8 mouse cellular contexts compared by ENCODE assay signal in the genomic region with DNA sequence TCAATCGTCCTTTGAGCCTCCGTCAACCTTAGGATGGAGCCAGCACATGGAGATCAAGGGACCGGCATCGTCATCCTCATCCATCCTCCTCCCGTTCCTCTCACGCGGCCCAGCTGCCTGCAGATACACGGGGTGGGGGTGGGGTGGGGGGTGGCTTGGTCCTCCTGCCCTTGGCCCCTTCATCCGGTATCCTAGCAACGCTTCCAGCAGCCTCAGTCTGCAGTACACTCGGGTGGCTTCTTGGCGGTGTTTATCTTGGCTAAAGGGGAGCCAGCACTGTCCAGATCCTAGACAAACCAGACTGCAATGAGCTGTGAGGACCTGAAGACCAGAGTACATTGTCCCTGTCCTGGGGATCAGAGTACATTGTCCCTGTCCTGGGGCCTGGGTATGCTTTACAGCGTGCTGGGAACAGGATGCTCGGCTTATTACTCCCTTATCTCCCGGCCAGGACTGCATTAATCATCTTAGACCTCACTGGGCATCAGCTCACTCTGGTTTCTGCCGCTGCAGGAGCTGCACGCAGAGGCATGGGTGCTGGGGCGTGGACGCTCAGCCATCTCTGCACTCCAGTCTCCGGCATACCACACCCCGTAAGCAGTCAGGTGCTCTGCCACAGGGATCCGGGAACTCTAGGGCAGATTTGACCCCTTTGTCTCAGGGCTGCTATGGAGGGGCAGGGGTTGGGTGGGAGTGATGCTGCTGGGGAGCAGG.
DNase-seq lines count a peak whose midpoint lies in the region; ATAC-seq and TF ChIP-seq lines count a peak whose summit lies in the region.

No protein-coding gene starts in this region.

- no peak overlapping the region for H3K4me3 ChIP-seq in hindbrain, embryonic 12.5 days
- no peak overlapping the region for H3K4me3 ChIP-seq in midbrain, embryonic 16.5 days (ENCODE audit: low read depth, low read length)
- H3K4me3 ChIP-seq in gastrocnemius, adult 2 months, result no peak overlapping the region

- peak overlapping the region; percentile 82 for H3K27ac ChIP-seq in hindbrain, embryonic 12.5 days
- H3K27ac ChIP-seq in midbrain, embryonic 16.5 days (ENCODE audit: low read length), result peak overlapping the region; percentile 85
- no peak overlapping the region for H3K27ac ChIP-seq in gastrocnemius, adult 2 months

- no peak for TF ChIP-seq CTCF in gastrocnemius, adult 2 months (IDR thresholded peaks at IDR 0.05)

- intact Hi-C loops in heart, postnatal 25 days (cut with DNase I), result no loop called here
- intact Hi-C loops in gastrocnemius, adult 2 months (cut with DNase I), result no loop called here

- H3K36me3 ChIP-seq in hindbrain, embryonic 12.5 days, result no peaks in the 10 kb centered on the region
- H3K36me3 ChIP-seq in midbrain, embryonic 16.5 days (ENCODE audit: control insufficient read depth, insufficient read depth, low read length), result no peaks in the 10 kb centered on the region

- peak; percentile 89 for DNase-seq in heart, adult 11 months
- DNase-seq in heart, postnatal 25 days (ENCODE audit: low spot score), result no peak
- peak; percentile 15 for DNase-seq in cerebellum, adult 9-11 months
- DNase-seq in natural killer cell, adult 2 months (ENCODE audit: low spot score in 2 of 2), result no peak
- DNase-seq in gastrocnemius, adult 2 months, result no peak
- DNase-seq in spleen, postnatal 14 days (ENCODE audit: low spot score in 2 of 2), result no peak

- no peaks in the 10 kb centered on the region; the same call in 1 of the 2 replicates for H3K9me3 ChIP-seq in hindbrain, embryonic 12.5 days (replicated peaks)
- H3K9me3 ChIP-seq in midbrain, embryonic 16.5 days (replicated peaks; ENCODE audit: control insufficient read depth, low read length, poor library complexity, severe bottlenecking), result no peaks in the 10 kb centered on the region; the same call in 1 of the 2 replicates

- whole genome bisulfite sequencing in hindbrain, embryonic 12.5 days, result 30% methylated on average over 22 of the region's 22 CpGs
- WGBS in midbrain, embryonic 16.5 days, result 12% methylated on average over 22 of the region's 22 CpGs

- no peaks in the 10 kb centered on the region for H3K27me3 ChIP-seq in hindbrain, embryonic 12.5 days
- no peaks in the 10 kb centered on the region for H3K27me3 ChIP-seq in midbrain, embryonic 16.5 days (ENCODE audit: control insufficient read depth, insufficient read depth, low read depth, low read length)

- ATAC-seq in hindbrain, embryonic 12.5 days (ENCODE audit: low FRiP score), result peak; percentile 73
- ATAC-seq in midbrain, embryonic 16.5 days, result peak; percentile 92

- peaks cover 37% of the 10 kb centered on the region for H3K4me1 ChIP-seq in hindbrain, embryonic 12.5 days
- peaks cover 16% of the 10 kb centered on the region for H3K4me1 ChIP-seq in midbrain, embryonic 16.5 days (ENCODE audit: control insufficient read depth, insufficient read depth, low read length)

- peak overlapping the region; percentile 19; the same call in 1 of the 2 replicates for H3K9ac ChIP-seq in hindbrain, embryonic 12.5 days
- H3K9ac ChIP-seq in midbrain, embryonic 16.5 days (ENCODE audit: low read depth, low read length), result peak overlapping the region; percentile 52

- H3K4me2 ChIP-seq in hindbrain, embryonic 12.5 days (replicated peaks), result peak overlapping the region; percentile 23
- H3K4me2 ChIP-seq in midbrain, embryonic 16.5 days (ENCODE audit: low read length), result peak overlapping the region; percentile 31

Comparison
In these comparisons a context has a peak if more than half of its experiments do, and no peak if none do; other contexts are left out.
1. DNase-seq: peak in heart, adult 11 months (single experiment) and cerebellum, adult 9-11 months (single experiment); none in heart, postnatal 25 days (single experiment), natural killer cell, adult 2 months (0 of 2), gastrocnemius, adult 2 months (single experiment) and spleen, postnatal 14 days (0 of 2).